Mouse (Mus musculus) olfactory bulb, adult 2 months (tissue): ENCODE data around the gene AW011738.

Experiments
- CTCF ChIP-seq: fragments of 200-500 bp; IDR thresholded peaks from 2 replicates; pipeline ENCODE4 v1.5.1; 2012; ENCODE audit warnings: low read depth, mild to moderate bottlenecking, low read length, moderate library complexity; ENCODE audit not compliant: insufficient read depth
- POLR2A ChIP-seq: fragments of 200-500 bp; IDR thresholded peaks from 2 replicates; pipeline ENCODE4 v1.6.1; 2012; ENCODE audit warnings: mild to moderate bottlenecking, low read depth, low read length, moderate library complexity; ENCODE audit not compliant: insufficient read depth

GRCm38 (mm10) chr4:156253043-156253442, 49.9 kb downstream of the AW011738 start:
- TF ChIP-seq CTCF (no peak), POLR2A (no peak)
